Mouse (Mus musculus) thymus, adult 2 months (tissue): ENCODE measurements around the gene Prim2. TPM values are rescaled to one million over a fixed set of nuclear protein-coding genes. Genes with fewer than 3 reads are reported as not detected.
A peak's percentile ranks its signal among the peaks of the same experiment; 100 is the strongest.

Source experiments
- DNase-seq: peaks from one replicate; pipeline ENCODE4 v3.0.0; 2021
- H3K27ac ChIP-seq: fragments of 200-500 bp; 2 replicates; pipeline ENCODE4 v1.5.1; 2012; ENCODE audit warnings: low read length, control low read depth; ENCODE audit not compliant: control insufficient read depth, insufficient read depth
- H3K27me3 ChIP-seq: fragments of 200-500 bp; 2 replicates; pipeline ENCODE4 v1.6.1; 2012; ENCODE audit warnings: mild to moderate bottlenecking, low read length, moderate library complexity, mixed read lengths; ENCODE audit not compliant: control insufficient read depth, insufficient read depth
- H3K36me3 ChIP-seq: fragments of 200-500 bp; 2 replicates; pipeline ENCODE4 v1.6.1; 2012; ENCODE audit warnings: mild to moderate bottlenecking, low read length, moderate library complexity; ENCODE audit not compliant: control insufficient read depth, insufficient read depth
- H3K4me1 ChIP-seq: fragments of 200-500 bp; replicated peaks from 2 replicates; pipeline ENCODE4 v1.6.1; 2012; ENCODE audit warnings: low read length; ENCODE audit not compliant: control insufficient read depth, insufficient read depth
- H3K4me3 ChIP-seq: fragments of 200-500 bp; 2 replicates; pipeline ENCODE4 v1.5.1; 2012; ENCODE audit warnings: mild to moderate bottlenecking, low read length, control low read depth, moderate library complexity; ENCODE audit not compliant: control insufficient read depth, insufficient read depth
- CTCF ChIP-seq: fragments of 200-500 bp; IDR thresholded peaks from 2 replicates; pipeline ENCODE4 v1.5.1; 2012; ENCODE audit warnings: mild to moderate bottlenecking, control low read depth, low read length, moderate library complexity, borderline replicate concordance; ENCODE audit not compliant: control insufficient read depth, poor library complexity, insufficient read depth; ENCODE audit errors: extremely low read depth
- POLR2A ChIP-seq: fragments of 200-500 bp; IDR thresholded peaks from 2 replicates; pipeline ENCODE4 v1.6.1; 2012; ENCODE audit warnings: mild to moderate bottlenecking, low read length, control low read depth, moderate library complexity; ENCODE audit not compliant: control insufficient read depth, poor library complexity, insufficient read depth; ENCODE audit errors: extremely low read depth
- WGBS: fragments of 180-500 bp; shearing (Covaris S2); methylation state at CpG from one replicate; pipeline ENCODE4 v1.1.7; 2018; 5-methylcytosine and 5-hydroxymethylcytosine counted together
- polyA plus RNA-seq: library from polyadenylated mRNA; depleted of rRNA; stranded (reverse); fragments of >200 nt; gene quantifications from 2 replicates; pipeline ENCODE4 v1.2.3, GENCODE M21; 2012

Gene Prim2
- polyA plus RNA-seq, 1 experiment, result 16.2 TPM

DNA sequence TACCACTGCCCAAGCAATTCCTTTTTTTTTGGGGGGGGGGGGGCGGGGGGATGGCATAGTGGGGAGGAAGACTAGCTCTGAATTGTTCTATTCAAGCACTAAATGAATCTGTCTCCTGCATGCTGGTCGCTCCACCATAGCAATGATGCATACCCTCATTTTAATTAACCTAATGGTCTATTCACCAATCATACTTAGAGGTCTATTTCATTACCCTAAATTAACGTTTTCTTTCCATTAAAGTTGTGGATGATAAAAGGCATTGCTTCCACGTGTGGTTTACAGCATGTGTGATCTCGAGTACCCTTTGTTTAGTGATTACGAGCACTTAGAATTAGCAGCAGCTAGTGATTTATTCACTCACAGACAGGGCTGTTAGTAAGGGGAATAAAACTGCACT lies 81.0 kb downstream of the Prim2 start:
- peaks cover 5% of the 10 kb centered on the region; the same call in 1 of the 2 replicates for H3K4me1 ChIP-seq
- no peak for DNase-seq
- WGBS, result 84% methylated on average over 6 of the region's 6 CpGs
- no peaks in the 10 kb centered on the region for H3K27me3 ChIP-seq
- H3K4me3 ChIP-seq, result no peak overlapping the region
- H3K27ac ChIP-seq, result no peak overlapping the region
- no peak for TF ChIP-seq CTCF
- TF ChIP-seq POLR2A, result no peak
- no peaks in the 10 kb centered on the region for H3K36me3 ChIP-seq

DNA sequence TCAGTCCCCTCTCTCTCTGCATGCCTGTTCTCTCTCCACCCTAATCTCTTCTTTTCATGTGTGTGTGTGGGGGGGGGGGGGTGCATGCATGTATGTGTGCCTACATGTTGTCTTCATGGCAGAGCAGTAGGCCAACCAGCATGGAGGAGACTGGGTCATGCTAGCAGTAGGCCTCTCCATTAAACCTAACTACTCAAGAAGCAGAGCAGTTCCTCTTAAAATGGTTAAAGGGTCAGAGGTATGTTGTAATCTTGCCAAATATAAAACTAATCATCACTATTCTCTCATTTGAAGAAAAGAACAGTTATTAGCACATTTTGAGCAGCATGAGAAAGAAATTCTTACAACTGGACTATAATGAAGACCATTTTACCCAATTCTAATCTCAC lies 85.0 kb downstream of the Prim2 start:
- H3K27ac ChIP-seq, result no peak overlapping the region
- no peaks in the 10 kb centered on the region for H3K27me3 ChIP-seq
- peaks cover 11% of the 10 kb centered on the region for H3K4me1 ChIP-seq
- H3K4me3 ChIP-seq, result no peak overlapping the region
- DNase-seq, result no peak
- no peaks in the 10 kb centered on the region for H3K36me3 ChIP-seq
- TF ChIP-seq CTCF (no peak), POLR2A (no peak)

GRCm38 (mm10) chr1:33583817-33584589 lies 85.6 kb downstream of the Prim2 start:
- no peak for DNase-seq
- H3K4me1 ChIP-seq, result peaks cover 12% of the 10 kb centered on the region

GRCm38 (mm10) chr1:33578593-33578992 lies 91.0 kb downstream of the Prim2 start:
- H3K4me3 ChIP-seq, result no peak overlapping the region
- DNase-seq, result peak; percentile 63
- WGBS, result 5% methylated on average over 6 of the region's 6 CpGs
- peaks cover 21% of the 10 kb centered on the region for H3K4me1 ChIP-seq
- H3K36me3 ChIP-seq, result no peaks in the 10 kb centered on the region
- no peak for TF ChIP-seq POLR2A
- TF ChIP-seq CTCF, result no peak
- peak overlapping the region; percentile 85 for H3K27ac ChIP-seq
- no peaks in the 10 kb centered on the region for H3K27me3 ChIP-seq

More at GRCm38 (mm10) chr1:33583817-33584589, 85.6 kb downstream of the Prim2 start:
- WGBS, result 95% methylated on average over 7 of the region's 7 CpGs
- Histone ChIP-seq H3K4me3 (no peak overlapping the region), H3K27me3 (no peaks in the 10 kb centered on the region), H3K27ac (0 out of 2 replicates have a peak overlapping the region, but pooled peaks have one; percentile 24), H3K36me3 (no peaks in the 10 kb centered on the region)
- TF ChIP-seq POLR2A (no peak), CTCF (no peak)

DNA sequence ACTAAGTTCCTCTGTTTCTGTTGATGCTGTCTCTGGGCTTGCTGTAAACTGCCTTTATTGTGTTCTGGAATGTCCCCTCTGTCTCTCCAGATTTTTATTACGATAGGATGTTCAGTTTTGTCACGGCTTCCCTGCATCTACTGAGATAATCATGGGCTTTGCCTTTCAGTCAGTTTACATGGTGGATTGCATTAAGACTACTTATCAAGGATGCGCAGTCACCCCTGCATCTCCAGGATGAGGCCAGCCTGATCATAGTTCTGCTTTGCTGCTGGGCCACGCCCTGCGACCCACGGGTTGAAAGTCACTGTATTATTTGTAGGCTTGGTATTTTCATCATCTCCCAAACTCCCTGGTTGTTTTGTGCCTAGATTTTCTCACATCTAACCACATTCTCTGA lies 95.1 kb downstream of the Prim2 start:
- DNase-seq, result no peak
- 89% methylated on average over 6 of the region's 6 CpGs for WGBS
- no peak overlapping the region for H3K4me3 ChIP-seq
- TF ChIP-seq CTCF (no peak), POLR2A (no peak)
- no peaks in the 10 kb centered on the region for H3K27me3 ChIP-seq
- peaks cover 13% of the 10 kb centered on the region for H3K4me1 ChIP-seq
- no peaks in the 10 kb centered on the region for H3K36me3 ChIP-seq
- no peak overlapping the region for H3K27ac ChIP-seq

DNA sequence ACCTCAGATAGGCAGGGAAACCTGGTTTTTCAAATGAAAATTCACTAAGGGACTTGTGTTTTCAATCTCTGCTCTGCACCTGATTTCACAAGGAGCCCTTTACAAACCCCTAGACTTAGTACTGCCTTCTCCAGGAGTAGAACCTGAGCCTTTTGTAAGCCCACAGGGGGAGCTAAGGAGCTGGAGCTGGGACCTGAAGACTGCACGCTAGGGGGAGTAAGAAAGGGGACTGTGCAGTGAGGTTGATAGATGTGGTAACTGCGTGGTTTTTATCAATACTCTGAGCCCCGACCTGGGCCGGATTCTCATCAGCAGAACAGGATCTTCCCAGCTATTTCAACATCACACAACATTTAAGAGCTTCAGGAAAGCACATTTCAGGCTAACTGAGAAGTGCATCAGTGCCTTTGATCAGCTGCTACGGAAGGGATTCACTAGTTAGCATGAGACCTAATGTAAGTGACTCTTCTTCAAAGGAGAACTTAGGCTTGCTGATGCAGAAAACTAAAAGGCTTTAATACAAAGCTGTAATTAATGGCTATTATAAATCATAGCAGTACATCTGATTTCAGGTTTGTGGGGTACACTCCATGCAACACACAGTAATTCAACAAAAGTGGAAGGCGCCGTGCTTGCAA lies 103.7 kb downstream of the Prim2 start:
- Histone ChIP-seq H3K4me1 (peaks cover 15% of the 10 kb centered on the region), H3K4me3 (no peak overlapping the region), H3K36me3 (no peaks in the 10 kb centered on the region), H3K27me3 (no peaks in the 10 kb centered on the region), H3K27ac (no peak overlapping the region)
- WGBS, result 32% methylated on average over 7 of the region's 7 CpGs
- TF ChIP-seq POLR2A, result no peak
- no peak; the same call in 1 of the 2 replicates for TF ChIP-seq CTCF
- DNase-seq, result peak; percentile 66

DNA sequence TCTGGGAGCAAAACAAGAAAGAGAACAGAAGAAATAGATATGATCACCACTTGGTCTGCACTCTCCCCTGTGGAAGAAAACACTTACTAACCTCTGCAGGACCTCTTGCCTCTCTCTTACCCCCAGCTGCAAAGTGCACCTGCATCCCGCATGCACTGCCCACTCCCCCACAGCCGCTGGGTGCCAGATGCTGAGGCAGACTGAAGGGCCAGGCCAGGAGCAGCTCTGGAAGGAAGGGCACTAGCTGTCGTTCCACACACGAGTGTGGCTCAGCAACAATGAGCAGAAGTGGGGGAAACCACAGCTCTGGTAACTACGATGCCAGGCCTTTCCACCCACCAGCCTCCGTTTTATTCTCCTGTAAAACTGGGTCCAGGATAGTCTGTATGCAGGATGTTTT lies 105.6 kb downstream of the Prim2 start:
- H3K4me1 ChIP-seq, result peaks cover 15% of the 10 kb centered on the region
- DNase-seq, result no peak
- no peaks in the 10 kb centered on the region for H3K27me3 ChIP-seq
- H3K27ac ChIP-seq, result no peak overlapping the region
- no peak overlapping the region for H3K4me3 ChIP-seq
- no peaks in the 10 kb centered on the region for H3K36me3 ChIP-seq
- 10% methylated on average over 6 of the region's 6 CpGs for WGBS
- TF ChIP-seq POLR2A (no peak), CTCF (no peak)
